Mouse (Mus musculus) neural tube, embryonic 15.5 days (tissue): ENCODE measurements at regions not wholly inside any gene's neighbourhood (a gene's known extent, or its start where the extent isn't known, plus 50 kb on each side); places are given as distances from the start of the nearest gene placed in this dataset.

ENCODE experiments used
- ATAC-seq: fragments of 200-750 bp; cut with Nextera tagmentation; 2 replicates; pipeline ENCODE4 v1.8.0; 2017; ENCODE audit warnings: mild to moderate bottlenecking, moderate TSS enrichment, moderate library complexity; ENCODE audit not compliant: low FRiP score
- H3K27ac ChIP-seq: fragments of 300-500 bp; sonication (generic); replicated peaks from 2 replicates; pipeline ENCODE4 v1.5.1; 2015; ENCODE audit warnings: mild to moderate bottlenecking, inconsistent platforms
- H3K27me3 ChIP-seq: fragments of 300-500 bp; sonication (generic); replicated peaks from 2 replicates; pipeline ENCODE4 v1.6.1; 2015; ENCODE audit warnings: inconsistent platforms
- H3K36me3 ChIP-seq: fragments of 300-500 bp; sonication (generic); 2 replicates; pipeline ENCODE4 v1.6.1; 2015; ENCODE audit warnings: inconsistent platforms
- H3K4me1 ChIP-seq: fragments of 300-500 bp; sonication (generic); 2 replicates; pipeline ENCODE4 v1.6.1; 2015; ENCODE audit warnings: inconsistent platforms
- H3K4me2 ChIP-seq: fragments of 300-500 bp; sonication (generic); 2 replicates; pipeline ENCODE4 v1.6.1; 2015; ENCODE audit warnings: inconsistent platforms, mild to moderate bottlenecking, moderate library complexity
- H3K4me3 ChIP-seq: fragments of 300-500 bp; sonication (generic); replicated peaks from 2 replicates; pipeline ENCODE4 v1.5.1; 2015; ENCODE audit warnings: mild to moderate bottlenecking, inconsistent platforms
- H3K9ac ChIP-seq: fragments of 300-500 bp; sonication (generic); replicated peaks from 2 replicates; pipeline ENCODE4 v1.6.1; 2015; ENCODE audit warnings: mild to moderate bottlenecking, inconsistent platforms
- H3K9me3 ChIP-seq: fragments of 300-500 bp; sonication (generic); replicated peaks from 2 replicates; pipeline ENCODE4 v1.6.1; 2016; ENCODE audit warnings: inconsistent platforms
- WGBS: fragments of 180-500 bp; shearing (Covaris S2); methylation state at CpG from one replicate; pipeline ENCODE4 v1.1.7; 2015; ENCODE audit warnings: mixed read lengths; 5-methylcytosine and 5-hydroxymethylcytosine counted together

DNA sequence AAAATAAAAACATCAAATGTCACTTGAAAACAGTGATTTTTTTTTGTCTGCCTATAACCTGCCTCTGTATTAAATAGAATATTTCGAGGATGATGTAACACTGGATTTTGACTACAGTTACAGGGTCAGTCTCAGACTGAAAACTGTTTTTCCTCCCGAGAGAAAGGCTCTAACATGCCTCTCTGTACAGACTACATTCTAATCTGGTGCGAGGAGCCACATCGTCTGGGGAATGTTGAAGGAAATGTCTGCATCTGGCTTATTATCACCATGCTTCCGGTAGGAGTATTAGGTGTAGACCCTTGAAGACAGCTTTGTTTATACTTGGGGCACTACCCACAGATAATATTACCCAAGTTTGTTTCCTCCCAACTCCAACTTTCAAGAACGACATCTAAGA lies 210.4 kb upstream of the BC052040 start:
- H3K4me1 ChIP-seq, result 0 out of 2 replicates have a peak, but pooled peaks cover 2% of the 10 kb centered on the region
- H3K27me3 ChIP-seq, result no peaks in the 10 kb centered on the region
- no peak overlapping the region for H3K27ac ChIP-seq
- H3K4me2 ChIP-seq, result no peak overlapping the region
- no peak for ATAC-seq
- 81% methylated on average over 6 of the region's 6 CpGs for WGBS
- no peaks in the 10 kb centered on the region for H3K9me3 ChIP-seq
- H3K36me3 ChIP-seq, result no peaks in the 10 kb centered on the region
- H3K9ac ChIP-seq, result no peak overlapping the region
- no peak overlapping the region for H3K4me3 ChIP-seq

DNA sequence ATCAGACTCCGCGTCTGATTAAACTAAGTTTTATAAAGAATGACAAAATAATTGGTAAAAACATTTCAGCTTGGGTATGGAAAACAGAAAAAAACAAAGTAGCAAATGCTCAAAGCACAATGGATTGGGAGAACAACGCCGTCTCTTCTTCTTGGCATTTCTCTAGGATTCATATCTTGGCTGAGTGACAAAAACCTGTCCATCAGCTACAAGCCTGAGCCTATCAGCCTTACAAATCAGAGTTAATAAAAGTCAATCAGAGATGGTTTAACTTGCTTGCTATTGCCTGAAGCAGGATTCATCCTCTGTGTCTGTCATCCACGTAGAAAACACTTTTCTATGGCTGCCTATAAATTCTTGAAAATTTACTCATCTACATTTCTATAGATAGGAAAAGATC lies 206.2 kb upstream of the BC052040 start:
- no peak overlapping the region for H3K4me3 ChIP-seq
- H3K9me3 ChIP-seq, result no peaks in the 10 kb centered on the region
- H3K36me3 ChIP-seq, result no peaks in the 10 kb centered on the region
- no peak overlapping the region for H3K9ac ChIP-seq
- no peak for ATAC-seq
- no peak overlapping the region for H3K27ac ChIP-seq
- WGBS, result 70% methylated on average over 5 of the region's 5 CpGs
- H3K27me3 ChIP-seq, result no peaks in the 10 kb centered on the region
- no peak overlapping the region for H3K4me2 ChIP-seq
- no peaks in the 10 kb centered on the region for H3K4me1 ChIP-seq

DNA sequence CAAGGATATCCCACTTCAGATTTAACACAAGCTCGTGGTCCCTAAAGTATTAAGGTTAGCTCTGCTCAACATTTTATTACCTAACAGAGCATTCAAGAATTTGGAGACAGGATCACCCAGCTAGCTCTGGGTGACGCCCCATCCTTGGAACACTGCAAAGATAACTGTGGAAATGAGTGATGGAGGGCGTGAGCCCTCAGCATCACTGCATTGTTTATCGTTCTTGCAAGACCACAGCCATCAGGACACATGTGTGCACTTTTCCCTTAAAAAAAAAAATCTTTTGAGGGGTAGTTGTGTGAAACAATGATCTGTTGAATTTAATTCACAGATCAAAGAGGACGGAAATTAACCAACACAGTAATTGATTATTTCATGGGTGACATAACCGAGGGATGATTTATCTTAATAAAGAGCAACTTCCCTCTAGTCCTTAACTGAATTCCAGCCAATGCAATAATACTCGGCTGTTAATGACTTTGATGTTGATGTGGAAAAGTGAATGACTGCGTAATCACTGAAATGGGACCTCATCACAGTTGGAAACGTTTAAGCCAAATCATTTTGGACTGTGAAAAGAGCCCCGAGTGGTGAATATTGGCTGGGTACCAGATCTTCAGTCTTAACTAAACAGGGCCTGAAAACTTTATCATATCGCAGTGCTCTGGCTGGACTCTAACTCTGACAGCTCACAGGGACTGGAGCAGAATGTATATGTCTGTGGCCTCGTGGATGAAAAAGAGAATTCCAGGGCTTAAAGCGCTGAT lies 196.9 kb upstream of the BC052040 start:
- peak; percentile 70 for ATAC-seq
- H3K4me2 ChIP-seq, result no peak overlapping the region

DNA sequence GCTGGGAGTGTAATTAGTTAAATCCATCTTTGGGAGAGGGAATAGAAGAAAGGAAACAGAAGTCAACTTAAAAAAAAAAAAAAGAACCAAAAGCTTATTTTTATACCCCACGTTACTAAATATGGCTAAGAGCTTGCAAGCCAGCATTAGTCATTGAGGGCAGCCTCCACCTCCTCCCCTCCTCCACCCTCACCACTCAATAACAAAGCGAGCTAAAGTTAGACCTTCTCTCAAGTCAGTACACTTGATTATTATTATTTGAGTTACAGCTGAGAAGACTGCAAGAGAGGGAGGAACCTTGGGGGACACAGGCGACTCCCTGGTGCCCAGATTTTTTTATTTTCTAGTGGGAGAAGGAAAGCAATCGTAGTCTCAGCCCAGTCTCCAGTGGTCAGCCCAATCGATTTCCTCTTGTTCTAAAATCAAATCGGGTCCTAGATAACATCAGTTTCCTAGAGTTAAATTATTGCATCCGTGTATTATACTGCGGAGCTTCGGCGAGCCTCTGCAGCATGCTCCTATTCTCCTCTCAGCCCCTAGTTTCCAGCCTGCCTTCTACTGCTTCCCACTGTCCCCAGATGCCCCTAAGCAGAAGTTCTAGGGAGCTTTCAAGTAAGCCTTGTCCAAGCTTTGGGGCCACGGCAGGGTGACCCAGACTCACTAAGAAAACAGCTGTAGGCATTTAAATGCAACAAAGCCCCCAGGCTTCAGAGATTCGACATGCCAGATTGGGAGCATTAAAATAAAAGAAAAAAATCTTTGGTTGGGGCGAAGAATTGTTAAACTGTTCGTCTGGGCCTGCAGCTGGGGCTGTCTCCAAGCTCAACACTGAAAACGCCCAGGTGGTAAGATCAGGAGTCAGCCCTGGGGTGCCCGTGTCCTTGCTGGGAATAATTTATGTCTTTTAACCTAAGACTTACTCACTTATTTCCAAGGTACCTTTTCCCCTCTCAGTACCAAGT lies 196.0 kb upstream of the BC052040 start:
- Histone ChIP-seq H3K27me3 (peaks cover 10% of the 10 kb centered on the region), H3K4me2 (no peak overlapping the region), H3K9me3 (no peaks in the 10 kb centered on the region), H3K27ac (no peak overlapping the region), H3K36me3 (no peaks in the 10 kb centered on the region), H3K4me3 (no peak overlapping the region), H3K4me1 (peaks cover 11% of the 10 kb centered on the region), H3K9ac (no peak overlapping the region)
- WGBS, result 37% methylated on average over 16 of the region's 16 CpGs
- no peak for ATAC-seq

More for the DNA sequence above, 196.9 kb upstream of the BC052040 start:
- Histone ChIP-seq H3K27me3 (peaks cover 10% of the 10 kb centered on the region), H3K4me1 (peaks cover 11% of the 10 kb centered on the region), H3K4me3 (no peak overlapping the region), H3K36me3 (no peaks in the 10 kb centered on the region), H3K9me3 (no peaks in the 10 kb centered on the region), H3K9ac (no peak overlapping the region), H3K27ac (no peak overlapping the region)
- WGBS, result 26% methylated on average over 13 of the region's 13 CpGs

DNA sequence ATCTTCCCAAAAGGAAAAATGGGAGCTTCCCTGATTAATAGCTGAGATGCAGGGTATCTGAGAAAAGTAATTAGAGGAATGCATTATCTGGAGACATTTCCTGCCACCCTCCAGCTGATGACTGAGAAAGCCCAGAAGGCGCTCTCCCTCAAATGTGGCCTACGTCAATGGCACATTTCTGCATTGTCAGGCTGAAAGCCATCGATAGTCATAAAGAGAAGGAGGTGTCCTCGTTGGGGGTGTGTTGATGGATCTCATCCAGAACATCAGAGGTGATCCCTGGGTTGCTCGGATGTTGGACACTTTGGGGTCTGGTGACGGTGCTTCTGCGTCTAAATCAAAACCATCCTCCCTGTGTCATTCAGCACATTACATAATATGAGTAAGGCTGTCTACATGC lies 189.9 kb upstream of the BC052040 start:
- no peak overlapping the region for H3K27ac ChIP-seq
- H3K4me2 ChIP-seq, result no peak overlapping the region
- ATAC-seq, result no peak
- H3K4me3 ChIP-seq, result no peak overlapping the region
- peaks cover 18% of the 10 kb centered on the region for H3K27me3 ChIP-seq
- WGBS, result 83% methylated on average over 7 of the region's 7 CpGs
- no peak overlapping the region for H3K9ac ChIP-seq
- H3K4me1 ChIP-seq, result no peaks in the 10 kb centered on the region
- H3K9me3 ChIP-seq, result no peaks in the 10 kb centered on the region
- no peaks in the 10 kb centered on the region for H3K36me3 ChIP-seq

DNA sequence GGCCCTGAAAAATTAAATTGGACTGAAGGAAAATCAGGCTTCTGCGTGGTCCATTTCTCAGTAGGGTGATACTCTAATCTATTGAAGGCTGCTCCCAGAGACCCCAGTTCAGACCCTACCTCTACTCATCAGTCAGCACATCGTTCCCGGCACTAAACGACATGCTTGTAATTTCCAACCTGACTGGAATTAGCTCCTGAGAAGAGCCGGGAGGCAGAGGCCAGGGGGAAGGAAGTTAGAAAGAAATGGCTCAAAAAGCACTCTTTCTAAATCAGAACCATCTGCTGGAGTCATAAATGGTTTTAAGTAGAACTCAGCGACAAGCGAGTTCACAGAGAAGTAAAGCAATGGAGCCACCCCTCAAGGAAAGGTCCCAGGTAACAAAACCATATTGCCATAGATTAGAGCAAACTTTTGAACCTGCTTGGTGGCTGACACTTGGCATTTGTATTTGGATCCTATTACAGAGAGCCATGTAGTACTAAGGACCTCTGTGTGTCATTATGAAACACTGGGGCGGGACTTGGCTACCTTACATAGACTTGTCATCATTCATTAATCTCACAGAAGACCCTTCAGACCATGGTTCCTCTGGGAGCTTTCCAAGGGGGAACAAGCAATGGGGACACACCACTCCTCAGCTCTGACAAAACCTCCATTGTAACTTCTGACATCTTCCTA lies 189.3 kb upstream of the BC052040 start:
- no peak overlapping the region for H3K27ac ChIP-seq
- no peak for ATAC-seq
- no peak overlapping the region for H3K9ac ChIP-seq
- H3K9me3 ChIP-seq, result no peaks in the 10 kb centered on the region
- 71% methylated on average over 8 of the region's 8 CpGs for WGBS
- peaks cover 18% of the 10 kb centered on the region for H3K27me3 ChIP-seq
- H3K4me3 ChIP-seq, result no peak overlapping the region
- H3K4me1 ChIP-seq, result no peaks in the 10 kb centered on the region
- H3K36me3 ChIP-seq, result no peaks in the 10 kb centered on the region
- H3K4me2 ChIP-seq, result no peak overlapping the region

DNA sequence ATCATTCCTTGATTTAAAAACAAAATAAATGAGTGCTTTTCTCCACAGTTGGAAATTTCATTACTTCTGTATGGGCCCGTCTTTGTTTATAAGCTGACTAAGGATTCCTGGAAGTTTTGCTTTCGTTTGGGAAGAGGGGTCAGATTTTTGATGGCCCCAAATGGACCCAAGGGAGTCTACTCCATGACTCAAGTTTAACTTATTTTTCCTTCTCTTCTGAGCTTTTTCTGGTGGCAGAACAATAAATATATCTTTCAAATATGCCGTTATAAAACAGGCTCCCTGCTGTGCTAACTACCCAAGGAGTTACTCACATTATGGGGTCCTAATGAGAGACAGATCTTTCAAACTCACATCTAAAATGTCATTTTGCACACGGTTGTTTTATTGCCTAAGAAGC lies 187.4 kb upstream of the BC052040 start:
- no peak overlapping the region for H3K9ac ChIP-seq
- H3K4me3 ChIP-seq, result no peak overlapping the region
- H3K9me3 ChIP-seq, result no peaks in the 10 kb centered on the region
- H3K27ac ChIP-seq, result no peak overlapping the region
- no peaks in the 10 kb centered on the region for H3K36me3 ChIP-seq
- ATAC-seq, result no peak
- no peak overlapping the region for H3K4me2 ChIP-seq
- no peaks in the 10 kb centered on the region for H3K4me1 ChIP-seq
- peaks cover 11% of the 10 kb centered on the region for H3K27me3 ChIP-seq
- WGBS, result 17% methylated on average over 4 of the region's 4 CpGs

DNA sequence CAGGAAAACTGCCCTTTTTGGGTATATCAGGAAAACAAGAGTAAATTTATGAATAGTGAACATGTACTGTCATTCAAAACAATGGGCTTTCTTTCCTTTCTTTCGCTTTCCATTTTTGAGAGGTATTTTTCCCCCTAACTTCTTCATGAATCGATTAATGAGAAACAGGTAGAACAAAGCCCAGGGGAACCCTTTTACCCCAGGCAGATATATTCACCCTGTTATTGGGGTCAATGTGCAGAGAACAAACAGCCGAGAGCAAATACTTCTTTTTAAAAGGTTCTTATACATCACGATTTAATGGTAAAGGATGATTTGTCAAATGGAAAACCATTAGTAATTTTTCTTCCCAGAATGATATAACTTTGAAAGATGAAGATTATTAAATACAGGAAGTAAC lies 183.0 kb upstream of the BC052040 start:
- 71% methylated on average over 4 of the region's 4 CpGs for WGBS

DNA sequence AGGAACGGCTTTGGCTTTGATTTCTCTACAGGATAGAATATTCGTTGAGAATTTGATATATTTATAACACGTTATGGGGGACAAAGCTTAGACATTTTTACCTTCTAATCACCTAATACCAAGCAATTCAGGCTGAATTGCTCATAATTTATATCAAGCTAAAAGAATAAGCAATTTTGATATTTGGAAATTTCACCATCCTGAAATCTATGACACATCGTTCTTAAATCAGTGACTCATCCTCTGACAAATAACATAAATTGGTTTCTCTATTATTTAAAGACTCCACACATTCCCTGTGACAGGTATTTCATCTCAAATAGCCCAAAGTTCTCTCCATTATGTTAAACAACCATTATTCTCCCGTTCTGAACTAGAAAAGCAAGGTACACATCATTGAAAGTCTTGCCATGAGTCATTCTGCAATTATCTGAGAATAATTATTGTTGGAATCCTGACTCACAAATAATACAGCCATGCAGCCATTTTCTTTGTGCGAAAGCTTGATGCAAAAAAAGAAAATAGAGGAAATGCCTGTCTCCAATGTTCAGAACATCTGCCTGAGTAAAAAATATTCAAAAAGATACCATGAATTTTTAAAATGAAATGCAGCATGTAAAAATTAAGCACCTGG lies 182.3 kb upstream of the BC052040 start:
- H3K36me3 ChIP-seq, result no peaks in the 10 kb centered on the region
- no peak for ATAC-seq
- H3K4me2 ChIP-seq, result no peak overlapping the region
- no peaks in the 10 kb centered on the region for H3K9me3 ChIP-seq
- no peaks in the 10 kb centered on the region for H3K4me1 ChIP-seq
- no peak overlapping the region for H3K27ac ChIP-seq
- no peak overlapping the region for H3K9ac ChIP-seq
- 83% methylated on average over 6 of the region's 6 CpGs for WGBS
- no peak overlapping the region for H3K4me3 ChIP-seq
- 0 out of 2 replicates have a peak, but pooled peaks cover 5% of the 10 kb centered on the region for H3K27me3 ChIP-seq

More for the DNA sequence above, 183.0 kb upstream of the BC052040 start:
- H3K9ac ChIP-seq, result no peak overlapping the region
- H3K36me3 ChIP-seq, result no peaks in the 10 kb centered on the region
- no peaks in the 10 kb centered on the region for H3K4me1 ChIP-seq
- 0 out of 2 replicates have a peak, but pooled peaks cover 5% of the 10 kb centered on the region for H3K27me3 ChIP-seq
- H3K4me3 ChIP-seq, result no peak overlapping the region
- H3K9me3 ChIP-seq, result no peaks in the 10 kb centered on the region
- H3K4me2 ChIP-seq, result no peak overlapping the region
- no peak for ATAC-seq
- H3K27ac ChIP-seq, result no peak overlapping the region

DNA sequence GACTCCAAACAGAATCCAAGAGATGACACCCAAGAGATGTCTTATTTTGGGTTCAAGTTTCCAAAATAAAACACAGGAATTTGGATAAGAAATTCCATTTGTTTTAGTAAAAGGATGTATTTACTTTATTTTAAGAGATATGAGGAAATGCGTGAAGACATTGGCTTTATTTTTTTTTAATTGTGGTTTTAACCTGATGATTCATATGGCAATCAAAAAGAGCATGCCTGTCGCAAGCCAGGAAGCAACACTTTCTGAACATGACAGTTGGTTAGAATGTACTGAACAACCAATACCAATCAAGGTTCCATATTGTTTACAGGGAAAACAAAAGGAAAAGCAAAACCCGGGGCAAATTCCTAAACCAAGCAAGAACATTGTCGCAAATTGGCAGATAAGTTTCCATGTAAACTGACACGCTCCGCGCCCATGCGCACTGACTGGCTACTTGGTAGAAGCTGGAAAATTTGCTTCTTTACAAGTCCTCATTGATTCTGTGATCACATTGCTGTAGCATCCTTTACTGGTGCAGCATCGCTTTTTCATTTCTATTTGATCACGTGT lies 181.4 kb upstream of the BC052040 start:
- no peaks in the 10 kb centered on the region for H3K36me3 ChIP-seq
- H3K27me3 ChIP-seq, result 0 out of 2 replicates have a peak, but pooled peaks cover 1% of the 10 kb centered on the region
- H3K4me1 ChIP-seq, result no peaks in the 10 kb centered on the region
- H3K4me3 ChIP-seq, result no peak overlapping the region
- H3K9me3 ChIP-seq, result no peaks in the 10 kb centered on the region
- no peak for ATAC-seq
- H3K4me2 ChIP-seq, result no peak overlapping the region
- WGBS, result 95% methylated on average over 10 of the region's 10 CpGs
- no peak overlapping the region for H3K27ac ChIP-seq
- no peak overlapping the region for H3K9ac ChIP-seq

DNA sequence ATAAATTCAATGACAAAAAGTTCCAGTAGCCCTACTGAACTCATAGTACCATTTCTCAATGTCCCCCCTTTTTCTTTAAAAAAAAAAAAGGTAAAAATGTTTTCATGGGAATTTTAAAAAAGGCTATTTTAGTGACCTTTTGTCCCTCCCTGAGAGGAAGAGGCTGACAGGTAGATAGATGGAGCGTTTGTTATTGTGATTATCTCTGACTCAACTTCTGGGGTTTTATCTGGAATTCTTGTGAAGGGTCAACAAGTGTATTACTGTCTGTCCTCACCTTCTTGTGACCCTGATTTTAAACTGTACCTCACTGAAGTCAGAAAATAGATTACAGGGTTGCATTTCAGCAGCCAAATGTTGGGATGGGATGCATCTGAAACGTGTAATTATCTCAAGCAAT lies 179.3 kb upstream of the BC052040 start:
- H3K36me3 ChIP-seq, result no peaks in the 10 kb centered on the region
- 63% methylated on average over 2 of the region's 2 CpGs for WGBS
- no peaks in the 10 kb centered on the region for H3K27me3 ChIP-seq
- no peak overlapping the region for H3K4me3 ChIP-seq
- ATAC-seq, result no peak
- H3K9ac ChIP-seq, result no peak overlapping the region
- no peaks in the 10 kb centered on the region for H3K9me3 ChIP-seq
- no peak overlapping the region for H3K4me2 ChIP-seq
- H3K27ac ChIP-seq, result no peak overlapping the region
- no peaks in the 10 kb centered on the region for H3K4me1 ChIP-seq
